Mouse (Mus musculus) intestine, embryonic 16.5 days (tissue): ENCODE data around the gene Ccdc106. TPM values are rescaled to one million over a fixed set of nuclear protein-coding genes. Genes with fewer than 3 reads are reported as not detected.
"Not testable (repeated sequence)": the region's sequence is repeated elsewhere in the genome, so short reads cannot be mapped to it uniquely, and the experiment has no call there.

ENCODE experiments used
- ATAC-seq: fragments of 200-750 bp; cut with Nextera tagmentation; 2 replicates; pipeline ENCODE4 v1.8.0; 2017; ENCODE audit warnings: moderate TSS enrichment, moderate library complexity
- H3K27ac ChIP-seq: fragments of 300-500 bp; sonication (generic); 2 replicates; pipeline ENCODE4 v1.5.1; 2014; ENCODE audit warnings: mild to moderate bottlenecking, low read length
- H3K27me3 ChIP-seq: fragments of 300-500 bp; sonication (generic); replicated peaks from 2 replicates; pipeline ENCODE4 v1.6.1; 2014; ENCODE audit warnings: low read length, control low read depth, mixed read lengths; ENCODE audit not compliant: control insufficient read depth, insufficient read depth
- H3K36me3 ChIP-seq: fragments of 300-500 bp; sonication (generic); 2 replicates; pipeline ENCODE4 v1.6.1; 2014; ENCODE audit warnings: low read length, control low read depth; ENCODE audit not compliant: control insufficient read depth, insufficient read depth
- H3K4me1 ChIP-seq: fragments of 300-500 bp; sonication (generic); 2 replicates; pipeline ENCODE4 v1.6.1; 2014; ENCODE audit warnings: low read length, control low read depth, mixed read lengths; ENCODE audit not compliant: control insufficient read depth, insufficient read depth
- H3K4me2 ChIP-seq: fragments of 300-500 bp; sonication (generic); 2 replicates; pipeline ENCODE4 v1.6.1; 2014; ENCODE audit warnings: low read depth, low read length, control low read depth
- H3K4me3 ChIP-seq: fragments of 300-500 bp; sonication (generic); 2 replicates; pipeline ENCODE4 v1.5.1; 2014; ENCODE audit warnings: mild to moderate bottlenecking, low read length
- H3K9ac ChIP-seq: fragments of 300-500 bp; sonication (generic); 2 replicates; pipeline ENCODE4 v1.6.1; 2014; ENCODE audit warnings: low read depth, low read length
- H3K9me3 ChIP-seq: fragments of 300-500 bp; sonication (generic); 2 replicates; pipeline ENCODE4 v1.6.1; 2016; ENCODE audit warnings: low read length, control low read depth; ENCODE audit not compliant: control insufficient read depth
- WGBS: fragments of 180-500 bp; shearing (Covaris S2); extraction: QIAGEN DNeasy Blood & Tissue Kit; methylation state at CpG from one replicate; pipeline ENCODE4 v1.1.7; 2014; 5-methylcytosine and 5-hydroxymethylcytosine counted together
- polyA plus RNA-seq: library from polyadenylated mRNA; unstranded; fragments of >200 nt; fragmentation: Nextera tagmentation; extraction: Ambion mirVana; gene quantifications from 2 replicates; pipeline ENCODE4 v1.2.1, GENCODE M21; 2015

Ccdc106 gene
- polyA plus RNA-seq, 1 experiment from 2014 or later = 13.7 TPM

DNA sequence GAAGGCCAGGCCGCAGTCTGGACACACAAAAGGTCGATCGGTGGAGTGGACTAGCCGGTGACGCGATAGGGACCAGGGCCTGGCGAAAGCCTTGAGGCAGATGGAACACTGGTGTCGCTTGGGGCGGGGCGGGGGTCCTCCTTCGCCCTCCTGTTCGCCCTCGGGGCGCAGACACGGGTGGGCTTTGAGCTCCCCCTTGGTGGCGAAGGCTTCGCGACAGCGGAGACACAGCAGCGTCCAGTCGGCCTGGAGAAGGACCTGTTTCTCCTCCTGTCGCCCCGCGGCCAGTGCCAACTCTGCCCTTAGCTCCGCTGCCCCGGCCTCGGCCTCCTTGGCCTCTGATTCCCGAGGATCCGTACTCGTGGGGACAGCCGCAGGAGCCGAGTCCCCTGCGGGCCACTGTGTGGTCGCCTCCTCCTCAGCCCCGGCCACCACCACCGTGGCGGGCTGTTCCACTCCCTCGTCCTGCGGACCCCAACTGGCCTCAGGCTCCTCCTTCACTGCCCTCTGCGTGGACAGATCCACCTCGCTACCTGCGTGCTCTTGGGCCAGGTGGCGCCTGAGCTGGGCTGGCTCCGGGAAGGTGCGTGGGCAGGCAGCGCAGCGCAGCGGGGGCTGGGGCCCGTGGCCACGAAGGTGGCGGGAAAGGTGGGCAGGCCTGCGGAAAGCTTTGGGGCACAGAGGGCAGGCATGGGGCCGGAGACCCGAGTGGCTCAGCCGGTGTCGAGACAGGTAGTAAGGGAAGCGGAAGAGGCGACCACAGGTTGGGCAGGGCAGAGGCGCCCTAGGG, 26.2 kb upstream of the Ccdc106 start:
- no peak overlapping the region for H3K9ac ChIP-seq
- 61% methylated on average over 59 of the region's 59 CpGs for WGBS
- no peaks in the 10 kb centered on the region for H3K27me3 ChIP-seq
- peaks cover 19% of the 10 kb centered on the region for H3K36me3 ChIP-seq
- peaks cover 10% of the 10 kb centered on the region for H3K9me3 ChIP-seq
- no peak overlapping the region; the same call in 1 of the 2 replicates for H3K4me2 ChIP-seq
- H3K4me3 ChIP-seq = no peak overlapping the region
- ATAC-seq = no peak
- H3K27ac ChIP-seq = no peak overlapping the region
- peaks cover 12% of the 10 kb centered on the region for H3K4me1 ChIP-seq

DNA sequence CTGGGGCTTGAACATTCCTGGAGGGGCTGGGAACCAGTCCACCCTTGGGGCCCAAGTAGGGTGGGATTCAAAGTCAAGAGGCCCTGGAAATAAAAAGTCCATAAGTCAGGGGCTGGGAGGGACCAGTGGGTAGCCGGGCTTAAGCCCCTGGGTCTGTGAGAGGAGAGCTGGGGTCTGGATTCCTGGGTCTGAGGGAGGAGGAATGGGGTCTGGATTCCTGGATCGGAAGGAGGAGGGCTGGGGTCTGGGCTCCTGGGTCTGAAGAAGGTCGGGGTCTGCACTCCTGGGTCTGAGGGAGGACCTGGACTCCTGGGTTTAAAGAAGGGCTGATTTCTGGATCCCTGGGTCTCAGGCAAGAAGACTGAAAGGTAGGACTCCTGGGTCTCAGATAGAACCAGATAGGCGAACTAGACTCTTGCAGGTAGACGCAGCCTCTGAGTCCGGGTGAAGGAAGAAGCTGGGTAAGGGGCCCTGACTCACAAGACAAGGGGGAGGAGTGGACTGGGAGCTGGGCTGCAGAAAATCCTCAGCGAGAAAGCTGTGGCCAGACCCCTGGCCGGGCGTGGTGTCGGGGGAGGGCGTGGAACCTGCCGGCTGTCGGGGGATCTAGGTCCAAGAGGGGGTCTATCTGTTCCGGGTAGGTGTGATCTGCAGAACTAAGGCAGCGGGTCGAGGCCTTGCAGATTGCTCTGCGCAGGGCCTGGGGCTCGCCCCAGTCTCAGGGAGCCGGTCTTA, 24.9 kb upstream of the Ccdc106 start:
- Histone ChIP-seq H3K9me3 (peaks cover 10% of the 10 kb centered on the region), H3K4me2 (peak overlapping the region; percentile 82), H3K4me3 (peak overlapping the region; percentile 68), H3K27me3 (no peaks in the 10 kb centered on the region), H3K4me1 (peaks cover 12% of the 10 kb centered on the region), H3K9ac (peak overlapping the region; percentile 91), H3K36me3 (peaks cover 19% of the 10 kb centered on the region), H3K27ac (peak overlapping the region; percentile 64)
- ATAC-seq = peak; percentile 0
- 7% methylated on average over 19 of the region's 19 CpGs for WGBS

DNA sequence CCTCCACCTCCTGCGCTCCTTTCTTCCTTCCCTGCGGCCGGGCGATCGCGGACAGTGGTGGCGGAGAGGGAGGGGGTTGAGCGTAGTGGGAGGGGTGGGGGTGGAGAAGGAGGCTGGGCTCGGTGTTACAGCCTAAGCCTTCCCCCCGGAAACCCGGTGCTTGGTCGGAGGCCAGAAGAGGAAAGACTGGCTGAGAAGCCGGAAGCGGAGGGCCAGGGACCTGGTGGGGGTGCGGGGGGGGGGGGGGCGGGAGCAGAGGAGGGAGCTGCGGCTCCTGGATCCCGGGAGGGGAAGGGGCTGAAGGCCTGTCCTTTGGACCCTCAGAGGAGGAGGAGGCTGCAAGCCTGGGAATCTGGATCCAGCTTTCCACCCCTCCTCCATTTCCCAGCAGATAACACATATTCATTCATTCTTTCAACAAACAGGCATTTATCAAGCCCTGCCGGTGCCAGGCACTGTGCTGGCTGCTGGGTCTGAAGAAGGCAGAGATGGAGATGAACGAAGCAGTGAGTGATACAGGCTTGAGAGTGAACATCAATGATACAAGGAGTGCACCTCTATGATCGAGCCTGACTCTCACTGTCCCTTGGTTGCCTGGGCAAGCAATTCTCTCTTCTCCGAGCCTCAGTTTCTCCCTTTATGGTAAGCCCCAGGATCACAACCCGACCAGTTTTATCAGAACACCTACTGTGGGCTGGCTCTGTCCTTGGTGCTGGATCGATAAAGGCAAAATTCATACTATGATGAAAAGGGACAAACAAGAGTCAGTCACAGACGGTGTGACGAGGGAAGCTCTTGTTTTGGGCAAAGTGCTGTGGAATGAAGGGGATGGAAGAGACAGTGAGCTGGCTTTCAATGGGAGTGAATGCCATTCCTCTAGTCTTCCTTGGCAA, 24.1 kb upstream of the Ccdc106 start, which contains the start of gene Zfp579:
Gene Zfp579 (minus strand): TSS at position 156 of the 893 bp plus-strand sequence.
- peak within 1 kb of the TSS; percentile 68 for H3K4me3 ChIP-seq
- no peaks in the 10 kb centered on the region for H3K27me3 ChIP-seq
- WGBS = 7% methylated on average over 14 of the region's 26 CpGs
- peak; percentile 89 for ATAC-seq
- peaks cover 12% of the 10 kb centered on the region for H3K4me1 ChIP-seq
- H3K9me3 ChIP-seq = peaks cover 10% of the 10 kb centered on the region
- peak within 1 kb of the TSS; percentile 91 for H3K9ac ChIP-seq
- peak within 1 kb of the TSS; percentile 66 for H3K27ac ChIP-seq
- H3K36me3 ChIP-seq = peaks cover 19% of the 10 kb centered on the region
- peak within 1 kb of the TSS; percentile 82 for H3K4me2 ChIP-seq

DNA sequence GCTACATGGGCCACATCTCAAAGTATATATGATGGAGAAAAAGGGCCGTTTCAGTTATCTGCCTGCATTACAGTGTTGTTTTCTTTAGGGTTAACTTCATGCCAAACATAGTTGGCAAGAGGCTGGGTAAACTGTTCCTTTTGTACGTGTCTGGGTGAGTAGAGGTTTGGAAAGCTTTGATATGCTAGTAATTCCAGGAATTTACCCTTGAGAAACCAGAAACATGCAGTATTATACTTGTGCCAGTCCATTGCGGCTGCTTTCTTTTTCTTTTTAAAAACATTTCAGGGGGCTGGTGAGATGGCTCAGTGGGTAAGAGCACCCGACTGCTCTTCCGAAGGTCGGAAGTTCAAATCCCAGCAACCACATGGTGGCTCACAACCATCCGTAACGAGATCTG, 23.4 kb upstream of the Ccdc106 start:
- H3K27me3 ChIP-seq = no peaks in the 10 kb centered on the region
- H3K4me1 ChIP-seq = peaks cover 12% of the 10 kb centered on the region
- H3K4me2 ChIP-seq = peak overlapping the region; percentile 82
- H3K9ac ChIP-seq = peak overlapping the region; percentile 91; the same call in 1 of the 2 replicates
- no peak for ATAC-seq
- H3K4me3 ChIP-seq = peak overlapping the region; percentile 68; the same call in 1 of the 2 replicates
- H3K27ac ChIP-seq = 0 out of 2 replicates have a peak overlapping the region, but pooled peaks have one; percentile 1
- WGBS = 62% methylated on average over 7 of the region's 8 CpGs
- peaks cover 10% of the 10 kb centered on the region for H3K9me3 ChIP-seq
- H3K36me3 ChIP-seq = peaks cover 19% of the 10 kb centered on the region

DNA sequence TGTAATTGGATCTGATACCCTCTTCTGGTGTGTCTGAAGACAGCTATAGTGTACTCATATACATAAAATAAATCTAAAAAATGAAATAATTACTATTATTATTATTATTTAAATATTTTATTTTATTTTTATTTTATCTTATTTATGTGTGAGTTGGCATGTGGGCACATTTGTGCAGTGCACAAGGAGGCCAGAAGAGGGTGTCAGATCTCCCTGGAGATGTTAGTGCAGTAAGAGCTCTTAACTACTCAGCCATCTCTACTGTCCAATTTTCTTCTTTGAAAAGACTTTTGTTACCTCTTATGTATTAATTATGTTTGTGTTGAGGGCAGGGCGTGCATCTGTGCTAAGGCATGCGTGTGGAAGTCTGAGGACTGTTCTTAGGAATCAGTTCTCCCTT, 20.5 kb upstream of the Ccdc106 start:
- Histone ChIP-seq H3K9me3 (no peaks in the 10 kb centered on the region), H3K9ac (no peak overlapping the region), H3K27ac (no peak overlapping the region), H3K36me3 (no peaks in the 10 kb centered on the region), H3K4me2 (no peak overlapping the region), H3K27me3 (no peaks in the 10 kb centered on the region), H3K4me3 (no peak overlapping the region), H3K4me1 (peaks cover 10% of the 10 kb centered on the region)
- 62% methylated on average over 2 of the region's 2 CpGs for WGBS
- ATAC-seq = no peak

DNA sequence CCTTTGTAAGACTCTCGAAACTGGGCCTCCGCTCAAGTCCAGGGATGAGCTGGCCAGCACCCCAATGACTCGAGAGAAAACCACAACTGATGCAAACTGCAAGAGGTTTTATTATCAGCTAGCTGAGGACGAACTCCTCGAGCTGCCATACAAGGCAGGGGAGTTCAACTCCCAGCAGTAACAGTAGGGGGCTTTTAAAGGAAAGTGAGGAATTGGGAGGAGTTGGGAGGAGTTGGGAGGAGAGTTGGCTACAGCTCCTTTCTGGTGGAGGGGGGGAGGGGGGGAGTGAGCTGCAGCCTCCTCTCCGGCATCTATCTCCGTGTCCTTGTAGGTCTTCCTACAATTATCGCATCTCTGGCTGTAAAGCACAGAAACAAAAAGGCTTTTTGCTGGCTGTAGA, 17.5 kb upstream of the Ccdc106 start:
- WGBS = 67% methylated on average over 8 of the region's 8 CpGs
- not testable (repeated sequence) for H3K27ac ChIP-seq, ATAC-seq, H3K4me3 ChIP-seq, H3K9ac ChIP-seq, H3K27me3 ChIP-seq, H3K4me1 ChIP-seq, H3K4me2 ChIP-seq, H3K36me3 ChIP-seq, H3K9me3 ChIP-seq

DNA sequence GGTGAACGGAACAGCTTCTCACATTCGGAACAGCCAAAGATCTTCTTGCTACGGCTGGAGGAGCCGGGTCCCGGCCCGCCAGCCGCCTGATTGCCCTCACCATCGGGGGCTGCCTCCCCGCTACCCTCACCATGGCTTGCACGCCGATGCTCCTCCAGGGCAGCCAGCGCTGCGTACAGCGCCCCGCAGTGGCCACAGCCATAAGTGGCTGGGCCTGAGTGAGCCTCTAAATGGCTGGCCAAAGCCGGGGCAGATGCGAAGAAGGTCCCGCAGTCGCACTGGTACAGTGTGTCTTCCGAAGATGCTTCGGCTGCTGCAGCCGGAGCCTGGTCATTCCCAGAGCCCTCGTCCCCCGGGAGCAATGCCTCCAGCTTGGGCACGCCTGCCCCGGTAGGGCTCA, 12.1 kb upstream of the Ccdc106 start:
- no peak overlapping the region for H3K4me3 ChIP-seq
- H3K9me3 ChIP-seq = 0 out of 2 replicates have a peak, but pooled peaks cover 3% of the 10 kb centered on the region
- H3K27ac ChIP-seq = no peak overlapping the region
- H3K4me1 ChIP-seq = no peaks in the 10 kb centered on the region
- H3K4me2 ChIP-seq = no peak overlapping the region
- ATAC-seq = no peak
- no peaks in the 10 kb centered on the region for H3K27me3 ChIP-seq
- WGBS = 95% methylated on average over 26 of the region's 26 CpGs
- H3K36me3 ChIP-seq = peaks cover 42% of the 10 kb centered on the region
- H3K9ac ChIP-seq = no peak overlapping the region

DNA sequence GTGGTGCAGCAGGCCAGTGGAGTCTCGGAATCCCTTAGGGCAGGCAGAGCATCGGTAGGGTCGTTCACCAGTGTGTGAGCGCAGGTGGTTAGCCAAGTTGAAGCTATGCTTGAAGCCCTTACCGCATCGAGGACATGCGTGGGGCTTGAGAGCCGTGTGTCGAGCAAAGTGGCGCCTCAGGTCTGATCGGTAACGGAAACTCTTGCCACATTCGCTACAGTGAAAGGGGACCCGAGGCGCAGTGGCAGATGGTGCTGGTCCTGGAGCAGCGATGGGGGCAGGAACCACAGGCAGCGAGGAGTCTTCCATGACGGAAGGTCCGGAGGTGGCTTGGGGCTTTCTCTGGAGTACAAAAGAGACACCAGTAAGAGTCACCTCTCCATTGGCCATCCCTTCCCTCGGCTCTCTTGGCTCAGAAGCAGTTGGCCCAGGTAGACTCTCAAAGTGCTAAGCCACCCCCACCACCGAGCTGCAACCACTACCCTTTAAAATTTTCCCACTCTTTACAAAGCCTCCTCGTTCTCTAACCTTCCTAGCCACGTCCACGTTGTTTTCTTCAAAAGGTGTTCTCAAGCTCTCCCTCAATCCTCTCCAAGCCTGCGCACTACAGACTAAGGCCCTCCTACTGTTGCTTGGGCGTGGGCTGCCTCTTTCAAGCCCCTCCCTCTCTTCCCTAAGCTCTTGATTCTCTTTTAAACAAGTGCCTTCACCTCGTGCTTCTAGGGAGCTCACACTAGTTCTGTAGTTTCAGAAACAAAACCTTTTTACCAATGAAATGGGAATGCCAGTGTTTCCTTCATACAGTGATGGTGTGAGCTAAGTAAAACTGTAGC, 7.5 kb upstream of the Ccdc106 start:
- H3K9ac ChIP-seq = no peak overlapping the region
- H3K27me3 ChIP-seq = no peaks in the 10 kb centered on the region
- H3K4me2 ChIP-seq = peak overlapping the region; percentile 51; the same call in 1 of the 2 replicates

More for the DNA sequence above, 7.5 kb upstream of the Ccdc106 start:
- whole genome bisulfite sequencing = 88% methylated on average over 27 of the region's 27 CpGs
- ATAC-seq = no peak
- no peak overlapping the region for H3K27ac ChIP-seq
- H3K4me3 ChIP-seq = no peak overlapping the region
- H3K9me3 ChIP-seq = peaks cover 5% of the 10 kb centered on the region; the same call in 1 of the 2 replicates
- peaks cover 3% of the 10 kb centered on the region; the same call in 1 of the 2 replicates for H3K4me1 ChIP-seq
- peaks cover 45% of the 10 kb centered on the region for H3K36me3 ChIP-seq
